Mouse (Mus musculus) forebrain, embryonic 15.5 days (tissue): ENCODE measurements around the gene Lcorl. TPM values are rescaled to one million over a fixed set of nuclear protein-coding genes. Genes with fewer than 3 reads are reported as not detected.

Experiments
- ATAC-seq: fragments of 200-750 bp; cut with Nextera tagmentation; replicated peaks from 2 replicates; pipeline ENCODE4 v1.8.0; 2017; ENCODE audit warnings: mild to moderate bottlenecking, moderate TSS enrichment, moderate library complexity
- H3K27ac ChIP-seq: fragments of 300-500 bp; sonication (generic); replicated peaks from 2 replicates; pipeline ENCODE4 v1.5.1; 2015; ENCODE audit warnings: mild to moderate bottlenecking, inconsistent platforms
- H3K27me3 ChIP-seq: fragments of 300-500 bp; sonication (generic); 2 replicates; pipeline ENCODE4 v1.6.1; 2015; ENCODE audit warnings: inconsistent platforms
- H3K36me3 ChIP-seq: fragments of 300-500 bp; sonication (generic); 2 replicates; pipeline ENCODE4 v1.6.1; 2015; ENCODE audit warnings: mild to moderate bottlenecking, inconsistent platforms
- H3K4me1 ChIP-seq: fragments of 300-500 bp; sonication (generic); 2 replicates; pipeline ENCODE4 v1.6.1; 2015; ENCODE audit warnings: inconsistent platforms
- H3K4me2 ChIP-seq: fragments of 300-500 bp; sonication (generic); replicated peaks from 2 replicates; pipeline ENCODE4 v1.6.1; 2015; ENCODE audit warnings: mild to moderate bottlenecking, inconsistent platforms
- H3K4me3 ChIP-seq: fragments of 300-500 bp; sonication (generic); 2 replicates; pipeline ENCODE4 v1.5.1; 2015; ENCODE audit warnings: mild to moderate bottlenecking, inconsistent platforms
- H3K9ac ChIP-seq: fragments of 300-500 bp; sonication (generic); replicated peaks from 2 replicates; pipeline ENCODE4 v1.6.1; 2015; ENCODE audit warnings: mild to moderate bottlenecking, inconsistent platforms
- H3K9me3 ChIP-seq: fragments of 300-500 bp; sonication (generic); 2 replicates; pipeline ENCODE4 v1.6.1; 2016; ENCODE audit warnings: inconsistent platforms
- WGBS: fragments of 180-500 bp; shearing (Covaris S2); methylation state at CpG from one replicate; pipeline ENCODE4 v1.1.7; 2015; ENCODE audit warnings: mixed read lengths; 5-methylcytosine and 5-hydroxymethylcytosine counted together
- polyA plus RNA-seq: library from polyadenylated mRNA; unstranded; fragments of >200 nt; fragmentation: Nextera tagmentation; extraction: Ambion mirVana; gene quantifications from 2 replicates; pipeline ENCODE4 v1.2.1, GENCODE M21; 2015

Lcorl gene
- polyA plus RNA-seq, 1 experiment from 2014 or later = 58.0 TPM

DNA sequence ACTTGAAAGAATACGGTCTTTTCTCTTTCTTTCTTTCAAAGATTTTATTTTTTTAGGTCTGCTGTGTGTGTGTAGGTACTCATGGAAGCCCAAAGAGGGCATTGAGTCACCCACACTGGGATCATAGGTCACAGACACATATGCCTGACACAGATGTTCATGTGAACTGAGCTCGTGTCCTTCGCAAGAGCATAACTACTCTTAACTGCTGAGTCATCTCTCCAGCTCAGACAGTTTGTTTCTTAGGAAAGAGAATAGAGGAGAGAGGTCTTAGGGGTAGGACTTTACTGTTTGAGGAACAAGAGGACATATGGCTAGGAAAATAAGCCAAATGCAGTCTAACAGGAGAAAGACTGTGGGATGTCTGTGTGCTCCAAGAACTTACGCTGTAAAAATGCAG, 168.3 kb downstream of the Lcorl start:
- Histone ChIP-seq H3K36me3 (no peaks in the 10 kb centered on the region), H3K27me3 (no peaks in the 10 kb centered on the region), H3K9ac (no peak overlapping the region), H3K9me3 (no peaks in the 10 kb centered on the region), H3K4me2 (no peak overlapping the region), H3K4me1 (no peaks in the 10 kb centered on the region), H3K4me3 (no peak overlapping the region), H3K27ac (no peak overlapping the region)
- WGBS = 86% methylated on average over 4 of the region's 4 CpGs
- no peak for ATAC-seq

GRCm38 (mm10) chr5:45686223-45686622, 171.2 kb downstream of the Lcorl start:
- Histone ChIP-seq H3K27me3 (no peaks in the 10 kb centered on the region), H3K4me2 (no peak overlapping the region), H3K4me1 (no peaks in the 10 kb centered on the region), H3K9ac (no peak overlapping the region), H3K4me3 (no peak overlapping the region), H3K36me3 (no peaks in the 10 kb centered on the region; the same call in 1 of the 2 replicates), H3K9me3 (no peaks in the 10 kb centered on the region), H3K27ac (no peak overlapping the region)
- ATAC-seq = no peak
- 98% methylated on average over 3 of the region's 3 CpGs for WGBS

DNA sequence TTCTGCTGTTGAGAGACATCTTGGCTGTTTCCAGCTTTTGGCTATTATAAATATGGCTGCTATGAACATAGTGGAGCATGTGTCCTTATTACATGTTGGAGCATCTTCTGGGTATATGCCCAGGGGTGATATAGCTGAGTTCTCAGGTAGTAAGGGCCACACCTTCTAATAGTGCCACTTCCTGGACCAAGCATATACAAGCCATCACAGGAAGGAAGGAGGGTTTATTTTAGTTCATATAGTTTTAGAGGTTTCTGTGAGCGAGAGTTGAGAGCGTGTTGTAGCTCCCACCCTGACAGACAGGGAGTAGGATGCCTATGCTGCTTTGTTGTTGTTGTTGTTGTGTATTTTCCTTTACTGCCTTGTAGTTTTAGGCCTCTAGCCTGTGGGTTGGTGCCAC, 172.2 kb downstream of the Lcorl start:
- H3K4me2 ChIP-seq = no peak overlapping the region
- H3K4me3 ChIP-seq = no peak overlapping the region
- no peak overlapping the region for H3K9ac ChIP-seq
- no peaks in the 10 kb centered on the region for H3K4me1 ChIP-seq
- H3K36me3 ChIP-seq = no peaks in the 10 kb centered on the region; the same call in 1 of the 2 replicates
- H3K27ac ChIP-seq = no peak overlapping the region
- H3K27me3 ChIP-seq = no peaks in the 10 kb centered on the region
- ATAC-seq = no peak
- no peaks in the 10 kb centered on the region for H3K9me3 ChIP-seq
- 98% methylated on average over 2 of the region's 2 CpGs for WGBS

DNA sequence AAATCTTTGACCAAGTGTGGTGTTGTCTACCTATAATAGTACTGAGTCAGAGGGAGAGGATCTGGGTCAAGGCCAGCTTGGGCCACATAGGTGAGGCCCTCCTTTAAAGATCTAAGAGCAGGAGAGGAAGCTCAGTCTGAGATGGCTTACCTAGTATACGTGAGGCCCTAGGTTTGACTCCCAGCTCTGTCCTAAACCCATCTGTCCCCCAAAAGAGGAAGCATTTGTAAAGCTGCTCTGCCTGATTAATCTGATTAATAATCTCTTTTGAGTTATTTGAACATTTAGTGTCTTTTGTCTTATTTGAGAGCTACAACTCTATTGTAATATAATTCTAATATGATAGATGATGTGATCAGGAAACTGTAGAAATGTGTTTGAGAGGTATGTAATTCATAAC, 174.0 kb downstream of the Lcorl start:
- ATAC-seq = no peak
- Histone ChIP-seq H3K4me2 (no peak overlapping the region), H3K4me1 (no peaks in the 10 kb centered on the region), H3K27me3 (no peaks in the 10 kb centered on the region), H3K36me3 (no peaks in the 10 kb centered on the region; the same call in 1 of the 2 replicates), H3K4me3 (no peak overlapping the region), H3K9ac (no peak overlapping the region), H3K27ac (no peak overlapping the region), H3K9me3 (no peaks in the 10 kb centered on the region)
- 90% methylated on average over 1 of the region's 1 CpGs for WGBS

GRCm38 (mm10) chr5:45679955-45680354, 177.5 kb downstream of the Lcorl start:
- no peaks in the 10 kb centered on the region; the same call in 1 of the 2 replicates for H3K36me3 ChIP-seq
- H3K4me3 ChIP-seq = no peak overlapping the region
- no peaks in the 10 kb centered on the region for H3K4me1 ChIP-seq
- no peak for ATAC-seq
- H3K27me3 ChIP-seq = no peaks in the 10 kb centered on the region
- no peak overlapping the region for H3K9ac ChIP-seq
- H3K4me2 ChIP-seq = no peak overlapping the region
- H3K27ac ChIP-seq = no peak overlapping the region
- H3K9me3 ChIP-seq = no peaks in the 10 kb centered on the region

DNA sequence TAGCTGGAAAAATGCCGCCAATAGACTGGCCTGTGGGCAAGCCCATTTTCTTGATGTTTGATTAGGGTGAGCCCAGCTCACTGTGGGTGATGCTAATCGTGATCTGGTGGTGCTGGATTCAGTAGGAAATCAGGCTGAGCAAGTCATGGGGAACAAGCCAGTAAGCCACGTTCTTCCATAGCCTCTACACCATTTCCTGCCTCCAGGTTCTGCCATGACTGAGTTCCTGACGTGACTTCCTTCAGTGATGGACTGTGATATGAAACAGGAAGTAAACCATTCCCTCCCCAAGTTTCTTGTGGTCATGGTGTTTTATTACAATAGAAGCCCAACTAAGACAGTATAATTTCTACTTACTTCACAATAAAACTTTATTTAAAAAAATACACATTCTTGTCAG, 179.8 kb downstream of the Lcorl start:
- no peak overlapping the region for H3K9ac ChIP-seq
- ATAC-seq = no peak
- H3K9me3 ChIP-seq = no peaks in the 10 kb centered on the region
- no peak overlapping the region for H3K4me2 ChIP-seq
- no peaks in the 10 kb centered on the region for H3K27me3 ChIP-seq
- H3K4me1 ChIP-seq = no peaks in the 10 kb centered on the region
- H3K4me3 ChIP-seq = no peak overlapping the region
- H3K36me3 ChIP-seq = no peaks in the 10 kb centered on the region; the same call in 1 of the 2 replicates
- WGBS = 88% methylated on average over 4 of the region's 4 CpGs
- H3K27ac ChIP-seq = no peak overlapping the region

GRCm38 (mm10) chr5:45675032-45675431, 182.4 kb downstream of the Lcorl start:
- H3K4me1 ChIP-seq = peaks cover 10% of the 10 kb centered on the region
- H3K27ac ChIP-seq = no peak overlapping the region
- WGBS = 93% methylated on average over 1 of the region's 1 CpGs
- no peak overlapping the region for H3K9ac ChIP-seq
- no peaks in the 10 kb centered on the region; the same call in 1 of the 2 replicates for H3K36me3 ChIP-seq
- H3K4me3 ChIP-seq = no peak overlapping the region
- no peak overlapping the region for H3K4me2 ChIP-seq
- no peak for ATAC-seq
- H3K9me3 ChIP-seq = no peaks in the 10 kb centered on the region
- H3K27me3 ChIP-seq = no peaks in the 10 kb centered on the region

GRCm38 (mm10) chr5:45670894-45671494, 186.4 kb downstream of the Lcorl start:
- peak overlapping the region; percentile 83 for H3K4me2 ChIP-seq
- 50% methylated on average over 5 of the region's 5 CpGs for WGBS
- peak overlapping the region; percentile 63 for H3K4me3 ChIP-seq
- H3K36me3 ChIP-seq = no peaks in the 10 kb centered on the region; the same call in 1 of the 2 replicates
- ATAC-seq = no peak
- H3K27me3 ChIP-seq = no peaks in the 10 kb centered on the region
- no peaks in the 10 kb centered on the region for H3K9me3 ChIP-seq
- H3K9ac ChIP-seq = no peak overlapping the region
- H3K27ac ChIP-seq = no peak overlapping the region
- peaks cover 16% of the 10 kb centered on the region for H3K4me1 ChIP-seq

DNA sequence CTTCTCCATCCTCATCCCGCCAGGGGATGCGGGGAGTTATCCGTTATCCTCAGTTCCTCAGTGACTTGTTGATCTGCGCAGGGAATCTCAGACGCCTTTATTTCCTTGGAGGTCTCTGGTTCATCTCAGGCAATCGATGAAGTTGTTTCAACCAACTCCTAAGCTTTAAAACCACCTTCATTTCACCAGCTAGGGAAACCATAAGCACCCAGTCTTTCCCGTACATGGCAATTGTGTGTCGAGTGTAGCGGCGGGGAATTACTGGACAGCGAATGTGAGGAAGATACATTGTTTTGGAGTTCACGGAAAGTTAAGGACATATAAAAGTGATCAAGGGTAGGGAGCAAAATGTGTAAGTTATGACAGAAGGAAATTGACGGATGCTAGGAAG, 187.1 kb downstream of the Lcorl start:
- peaks cover 16% of the 10 kb centered on the region for H3K4me1 ChIP-seq
- H3K27ac ChIP-seq = peak overlapping the region; percentile 73
- no peaks in the 10 kb centered on the region; the same call in 1 of the 2 replicates for H3K36me3 ChIP-seq
- H3K9ac ChIP-seq = peak overlapping the region; percentile 65
- peak overlapping the region; percentile 63 for H3K4me3 ChIP-seq
- H3K4me2 ChIP-seq = peak overlapping the region; percentile 83
- no peak for ATAC-seq
- H3K27me3 ChIP-seq = no peaks in the 10 kb centered on the region
- H3K9me3 ChIP-seq = no peaks in the 10 kb centered on the region
- WGBS = under 1% methylated on average over 13 of the region's 13 CpGs

DNA sequence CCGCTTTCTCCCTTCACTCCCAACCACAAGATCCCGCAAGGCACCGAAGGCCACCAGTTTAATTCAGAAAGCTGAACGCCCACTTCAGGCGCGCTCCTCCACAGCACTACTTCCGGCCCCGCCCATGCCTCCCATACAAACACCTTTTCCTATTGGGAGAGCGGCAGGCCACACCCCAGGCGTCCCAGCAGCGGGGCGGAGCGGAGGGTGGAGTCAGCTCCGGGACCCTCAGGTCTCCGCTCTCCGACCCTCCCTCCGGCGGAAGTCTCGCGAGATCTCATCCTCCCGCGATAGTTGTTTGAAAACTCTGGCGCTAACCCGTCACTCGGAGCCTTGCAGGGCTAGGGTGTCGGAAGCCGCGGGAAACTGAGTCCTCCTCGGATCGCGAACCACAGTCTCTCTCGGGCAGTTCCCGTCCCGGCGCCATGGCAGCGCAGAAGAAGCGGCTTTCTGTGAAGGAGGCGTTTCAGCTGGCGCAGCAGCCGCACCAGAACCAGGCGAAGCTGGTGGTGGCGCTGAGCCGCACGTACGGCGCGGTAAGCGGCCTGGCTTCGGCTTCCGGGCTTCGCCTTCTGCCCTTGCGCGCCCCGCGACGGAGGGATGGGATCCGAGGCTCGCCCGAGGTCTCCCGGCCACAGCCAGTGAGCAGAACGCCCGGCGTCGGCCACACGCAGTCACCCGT, 187.7 kb downstream of the Lcorl start, which contains the start of gene Ncapg:
TSS of gene Ncapg (plus strand) at position 322 of the 682 bp plus-strand sequence.
- Histone ChIP-seq H3K4me1 (peaks cover 16% of the 10 kb centered on the region), H3K27ac (peak within 1 kb of the TSS; percentile 77), H3K9ac (peak within 1 kb of the TSS; percentile 65), H3K36me3 (no peaks in the 10 kb centered on the region), H3K4me3 (peak within 1 kb of the TSS; percentile 63), H3K27me3 (no peaks in the 10 kb centered on the region), H3K4me2 (peak within 1 kb of the TSS; percentile 83), H3K9me3 (no peaks in the 10 kb centered on the region)
- WGBS = under 1% methylated on average over 66 of the region's 66 CpGs
- ATAC-seq = peak; percentile 100

GRCm38 (mm10) chr5:45669234-45669597, 188.2 kb downstream of the Lcorl start:
- H3K9me3 ChIP-seq = no peaks in the 10 kb centered on the region
- no peaks in the 10 kb centered on the region for H3K27me3 ChIP-seq
- peak; percentile 75 for ATAC-seq
- WGBS = under 1% methylated on average over 27 of the region's 27 CpGs
- H3K4me3 ChIP-seq = peak overlapping the region; percentile 63
- H3K4me1 ChIP-seq = peaks cover 16% of the 10 kb centered on the region
- H3K36me3 ChIP-seq = no peaks in the 10 kb centered on the region
- H3K9ac ChIP-seq = peak overlapping the region; percentile 62
- peak overlapping the region; percentile 77 for H3K4me2 ChIP-seq
- peak overlapping the region; percentile 77 for H3K27ac ChIP-seq

DNA sequence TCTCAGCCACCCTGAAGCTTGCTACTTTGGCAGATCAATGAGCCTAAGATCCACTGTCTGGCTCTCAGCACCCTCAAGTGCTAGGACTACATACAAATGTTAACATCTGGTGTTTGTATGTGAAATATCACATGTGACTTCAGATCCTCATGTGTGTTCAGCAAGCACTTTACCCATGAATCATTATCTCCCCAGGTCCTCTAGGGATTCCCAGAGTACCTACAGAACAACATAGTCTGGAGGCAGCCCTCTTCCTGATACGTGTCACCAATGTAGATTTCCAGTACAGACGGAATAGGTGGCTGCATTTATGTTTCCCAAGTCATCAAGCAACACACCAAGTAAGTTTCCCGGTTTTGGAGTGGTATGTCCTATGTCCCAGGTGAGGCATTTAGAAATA, 188.6 kb downstream of the Lcorl start:
- Histone ChIP-seq H3K27me3 (no peaks in the 10 kb centered on the region), H3K9me3 (no peaks in the 10 kb centered on the region), H3K9ac (peak overlapping the region; percentile 62), H3K27ac (peak overlapping the region; percentile 77), H3K4me2 (peak overlapping the region; percentile 77), H3K4me1 (peaks cover 16% of the 10 kb centered on the region), H3K36me3 (no peaks in the 10 kb centered on the region), H3K4me3 (peak overlapping the region; percentile 63)
- 0% methylated on average over 3 of the region's 3 CpGs for WGBS
- peak; percentile 14; the same call in 1 of the 2 replicates for ATAC-seq
